Mouse (Mus musculus) left cerebral cortex, postnatal 36 days (tissue): ENCODE measurements at regions not wholly inside any gene's neighbourhood (a gene's known extent, or its start where the extent isn't known, plus 50 kb on each side); places are given as distances from the start of the nearest gene placed in this dataset.
A peak's percentile ranks its signal among the peaks of the same experiment; 100 is the strongest.

Experiments used
- DNase-seq, 2 experiments: peaks; one replicate each; pipeline ENCODE4 v3.0.0; 2021 to 2022; ENCODE audit warnings: low spot score in 2 of 2, mixed read lengths in 1 of 2
- intact Hi-C: fragments of 180-260 bp; cut with DNase I; formaldehyde crosslinking; loops from one replicate; pipeline ENCODE4 v1.15.1; 2025

- no peak for DNase-seq
- intact Hi-C loops: no loop called here
Measured at GRCm38 (mm10) chr2:72612221-72612620, 136.3 kb downstream of the Cdca7 start.

- DNase-seq: peak in 1 of 2 experiments; percentile 17
- intact Hi-C loops: no loop called here
Measured at GRCm38 (mm10) chr2:72614256-72614655, 138.3 kb downstream of the Cdca7 start.

GRCm38 (mm10) chr2:72615869-72616268 is 139.9 kb downstream of the Cdca7 start:
- intact Hi-C loops: no loop called here
- DNase-seq: no peak

- DNase-seq: no peak
- intact Hi-C loops: no loop called here
Measured at GRCm38 (mm10) chr2:72616412-72616811, 140.5 kb downstream of the Cdca7 start.

DNA sequence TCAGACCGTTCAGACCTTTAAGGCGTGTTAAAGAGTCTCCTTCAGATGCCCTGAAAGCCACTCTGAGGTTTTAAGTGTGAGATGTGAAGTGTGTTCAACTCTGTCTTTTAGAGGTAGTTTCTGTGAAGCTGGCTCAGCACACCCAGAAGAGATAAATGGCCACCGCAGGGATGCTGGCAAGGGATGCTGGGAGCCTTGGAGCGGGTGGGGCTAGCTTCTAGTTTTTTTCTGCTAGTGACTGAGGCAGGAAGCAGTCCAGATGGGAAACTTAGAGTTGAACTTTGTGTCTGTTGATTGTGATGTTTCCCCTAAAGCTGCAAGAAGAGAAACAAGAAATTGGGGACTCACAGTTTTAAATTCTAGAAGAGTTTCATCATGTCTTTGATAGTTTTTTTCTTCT is 143.5 kb downstream of the Cdca7 start:
- DNase-seq: no peak
- intact Hi-C loops: no loop called here

DNA sequence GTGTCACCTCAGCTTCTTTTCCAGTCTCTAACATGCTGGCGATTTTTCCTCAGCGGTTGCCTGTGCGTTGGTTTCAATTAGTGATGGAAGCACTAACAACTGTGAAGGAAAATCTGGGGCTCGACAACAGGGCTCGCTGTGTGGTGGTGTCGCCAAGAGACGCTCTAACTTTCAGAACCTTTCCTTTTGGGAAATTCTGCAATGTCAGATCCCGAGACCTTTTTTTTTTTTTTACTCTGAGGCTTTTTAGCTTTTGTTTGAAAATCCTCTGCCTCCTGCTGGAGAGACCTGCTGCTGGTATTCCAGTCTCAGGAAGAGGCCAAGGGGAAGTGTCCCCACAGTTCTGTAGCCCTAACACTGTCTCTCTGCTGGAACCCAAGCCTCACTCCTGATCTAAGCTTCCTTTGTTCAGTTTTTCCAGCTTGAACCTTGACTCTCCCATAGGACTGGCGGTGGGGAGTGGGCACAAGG is 144.3 kb downstream of the Cdca7 start:
- intact Hi-C loops: no loop called here
- DNase-seq: no peak

DNA sequence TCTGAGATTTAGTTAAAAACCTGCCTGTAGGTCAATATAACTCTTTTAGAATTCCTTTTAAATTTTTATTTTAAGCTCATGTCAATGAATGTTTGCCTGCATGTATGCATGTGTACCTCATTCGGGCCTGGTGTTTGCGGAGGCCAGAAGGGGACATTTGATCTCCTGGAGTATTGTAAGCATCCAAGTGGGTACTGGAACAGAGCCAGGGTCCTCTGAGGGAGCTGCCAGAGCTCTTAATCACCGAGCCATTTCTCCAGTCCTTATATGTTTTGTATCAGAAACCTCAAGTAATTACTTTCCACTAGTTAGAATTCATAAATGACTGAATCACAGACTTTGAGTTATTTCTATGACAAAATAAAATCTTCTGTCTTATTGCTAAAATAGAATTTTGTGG is 152.0 kb downstream of the Cdca7 start:
- no peak for DNase-seq
- intact Hi-C loops: no loop called here

DNA sequence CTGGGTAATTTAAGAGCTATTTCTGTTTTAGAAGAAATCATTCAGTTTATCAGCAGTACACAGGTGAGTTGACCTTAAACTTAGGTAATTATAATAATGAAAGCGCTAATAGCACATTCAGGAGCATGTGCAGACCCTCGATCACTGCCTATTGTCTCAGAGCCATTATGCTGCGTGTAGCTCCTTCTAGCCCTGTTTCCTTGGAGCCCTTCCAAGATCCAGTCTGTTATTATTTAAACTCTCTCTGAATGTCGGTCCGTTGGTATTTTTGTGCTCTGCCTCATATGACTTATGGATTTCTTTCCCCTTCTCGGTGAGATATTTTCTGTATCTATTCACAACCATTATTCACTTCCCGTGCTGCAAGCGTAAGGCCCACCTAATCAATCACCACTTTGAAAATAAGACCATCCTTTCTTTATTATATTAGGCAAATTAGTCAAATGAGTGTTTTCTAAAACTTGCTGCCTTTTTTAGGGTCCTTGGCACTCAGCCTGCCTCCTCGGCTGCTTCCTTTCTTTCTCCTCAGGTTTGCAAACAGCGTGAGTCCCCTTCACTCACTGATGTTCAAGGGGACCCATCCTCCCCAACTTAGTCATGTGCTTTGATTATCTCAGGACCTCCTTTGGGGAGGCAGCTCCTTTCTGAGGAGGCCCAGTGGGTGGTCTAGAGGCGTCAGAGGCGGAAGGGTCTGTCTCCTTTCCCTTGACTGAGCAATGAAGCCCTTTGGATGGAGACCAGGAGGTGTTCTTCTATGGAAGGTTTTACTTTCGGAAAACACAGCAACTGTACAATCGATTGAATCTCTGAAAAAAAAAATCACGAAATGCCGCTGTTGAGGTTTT is 152.9 kb downstream of the Cdca7 start:
- intact Hi-C loops: loop anchor here (1.0 kb wide), 1 partner anchor 41 kb away; no protein-coding TSS in a partner anchor

DNA sequence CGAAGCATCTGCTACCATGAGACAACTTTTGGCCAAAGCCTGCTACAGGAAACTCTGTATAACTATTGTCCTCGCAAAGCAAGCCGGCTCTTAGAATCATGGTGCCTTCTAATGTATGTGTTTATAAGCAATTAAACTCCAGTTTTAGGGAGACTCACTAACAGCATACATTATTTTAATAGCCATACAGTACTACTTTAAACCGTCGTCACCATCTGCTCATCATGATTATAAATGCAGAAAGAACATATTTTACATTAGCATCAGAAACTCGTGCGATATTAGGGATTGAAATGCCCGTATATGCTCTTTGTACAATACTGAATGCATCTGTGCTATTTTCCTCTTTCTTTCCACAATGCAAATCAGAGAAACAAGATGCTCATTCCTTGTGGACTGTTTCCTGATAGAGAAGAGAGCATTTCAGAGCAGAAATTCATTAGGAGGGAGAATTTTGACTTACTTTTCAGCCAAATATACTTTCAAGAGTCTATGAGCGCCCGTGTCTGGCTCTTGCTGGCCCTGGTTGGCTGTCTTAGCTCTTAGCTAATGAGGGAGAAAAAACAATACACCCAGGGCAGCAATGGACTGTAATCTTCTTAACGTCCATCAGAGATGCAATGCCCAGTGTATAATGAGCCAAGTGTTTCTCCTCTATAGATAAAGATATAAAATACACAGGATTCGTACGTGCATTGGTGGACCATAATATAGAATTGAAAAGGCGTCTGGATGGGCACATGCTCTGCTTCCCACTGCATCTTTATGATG is 153.9 kb downstream of the Cdca7 start:
- intact Hi-C loops: loop anchor here (1.0 kb wide), 1 partner anchor 42 kb away; no protein-coding TSS in a partner anchor

More for the DNA sequence above, 152.9 kb downstream of the Cdca7 start:
- DNase-seq: no peak

DNA sequence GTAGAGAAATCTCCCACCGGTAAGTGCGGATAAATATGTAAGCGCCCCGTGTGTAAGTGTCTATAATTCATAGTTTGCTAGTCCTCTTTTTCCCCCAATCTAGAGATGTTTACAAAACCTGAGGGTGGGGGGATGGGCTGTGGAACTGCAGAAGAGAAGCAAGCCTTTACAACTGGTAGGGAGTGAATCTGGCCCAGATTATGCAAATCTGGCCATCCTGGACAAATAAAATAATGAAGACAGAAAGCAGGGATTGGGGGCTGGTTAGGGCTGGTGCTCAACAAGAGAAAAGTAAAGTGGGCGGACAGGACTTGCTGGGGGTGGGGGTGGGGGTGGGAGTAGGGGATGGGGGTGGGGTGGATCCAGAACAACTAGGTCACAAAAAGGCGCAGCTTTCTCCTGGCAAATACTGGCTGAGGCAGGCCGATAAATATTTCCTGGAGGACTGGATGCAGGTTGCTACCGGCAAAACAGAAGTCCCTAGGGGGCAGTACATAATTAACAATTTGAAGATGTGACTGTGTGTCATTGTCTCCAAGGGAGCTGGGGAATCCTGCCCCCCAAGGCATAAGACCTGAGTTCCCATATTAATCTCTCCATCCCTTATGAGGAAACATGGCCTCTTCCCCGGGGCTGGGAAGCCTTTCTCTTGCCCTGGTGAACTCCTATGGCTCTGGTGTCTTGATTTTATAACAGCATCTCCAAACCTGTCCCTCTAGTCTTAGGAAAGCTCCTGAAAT is 162.1 kb downstream of the Cdca7 start:
- intact Hi-C loops: loop anchor here (5.0 kb wide), 1 partner anchor 639 kb away; no protein-coding TSS in a partner anchor

More for the DNA sequence above, 153.9 kb downstream of the Cdca7 start:
- no peak for DNase-seq

GRCm38 (mm10) chr2:72639022-72639421 is 163.1 kb downstream of the Cdca7 start:
- intact Hi-C loops: loop anchor here (5.0 kb wide), 1 partner anchor 638 kb away; no protein-coding TSS in a partner anchor
- DNase-seq: no peak

More for the DNA sequence above, 162.1 kb downstream of the Cdca7 start:
- no peak for DNase-seq

DNA sequence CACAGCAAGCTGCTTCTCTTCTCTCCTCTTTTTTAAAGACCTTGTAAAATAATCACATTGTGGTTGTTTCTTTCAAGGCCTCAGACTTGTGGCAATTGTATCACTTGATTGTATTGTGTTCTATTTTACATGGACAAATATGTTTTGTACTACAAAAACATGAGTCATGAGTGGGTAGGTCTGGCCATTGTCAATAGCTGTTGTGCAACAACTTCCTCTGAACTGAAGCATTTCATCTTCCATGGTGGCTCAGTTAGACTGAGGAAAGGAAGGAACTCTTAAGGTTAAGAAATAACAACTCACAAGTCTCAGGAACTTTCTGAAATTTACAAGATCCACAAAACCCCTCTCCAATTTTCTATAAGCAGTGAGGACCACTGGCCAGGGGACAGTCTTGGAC is 165.3 kb downstream of the Cdca7 start:
- intact Hi-C loops: no loop called here
- DNase-seq: no peak

DNA sequence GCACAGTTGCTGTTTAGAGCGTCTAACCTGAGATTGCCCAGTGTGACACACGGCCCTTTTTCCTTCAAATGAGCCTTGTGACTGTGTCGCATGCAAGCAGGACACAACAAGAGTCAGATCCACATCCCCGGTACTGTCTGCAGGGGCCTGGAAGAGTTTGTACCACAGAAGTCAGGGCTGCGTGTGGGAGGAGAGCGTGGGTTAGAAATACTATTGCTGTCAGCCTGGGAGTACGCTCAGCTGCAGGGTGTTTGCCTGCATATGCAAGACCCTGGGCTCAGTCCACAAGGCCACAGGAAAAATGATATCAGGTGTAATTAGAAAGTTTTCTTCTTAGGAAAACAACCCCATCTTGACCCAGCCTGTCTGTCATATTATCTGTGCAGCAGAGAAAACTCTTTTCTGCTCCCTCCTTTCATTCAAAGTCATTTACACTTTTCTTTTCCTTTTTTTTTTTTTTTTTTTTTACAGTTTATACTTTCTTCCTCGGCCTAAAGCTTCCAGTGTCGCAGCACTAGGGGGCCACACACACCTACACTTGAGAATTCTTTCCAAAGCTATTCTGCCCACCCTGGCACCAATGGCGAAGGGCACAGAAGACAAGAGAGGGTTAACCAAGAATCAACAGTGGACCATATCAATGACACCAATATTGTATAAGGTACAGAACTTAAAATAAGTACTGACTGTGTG is 168.3 kb downstream of the Cdca7 start:
- no peak for DNase-seq
- intact Hi-C loops: no loop called here

DNA sequence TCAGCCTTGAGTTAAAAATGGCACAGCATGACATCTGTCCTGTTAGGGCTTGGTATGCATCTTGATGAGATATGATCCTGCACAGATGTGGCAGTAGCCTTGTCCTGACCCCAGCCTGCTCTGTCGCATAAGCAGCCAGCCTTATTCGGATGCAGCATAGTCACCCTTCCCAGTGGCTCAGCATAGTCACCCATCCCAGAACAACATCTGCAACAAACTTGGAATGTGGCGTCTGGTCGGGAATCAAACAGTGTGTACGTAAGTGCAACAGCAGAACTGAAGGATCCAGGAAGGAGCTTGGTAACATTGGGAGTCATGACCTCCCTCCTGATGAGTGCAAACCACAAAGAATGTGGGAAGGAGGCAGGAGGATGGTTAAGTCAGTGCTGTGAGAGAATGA is 171.7 kb downstream of the Cdca7 start:
- no peak for DNase-seq
- intact Hi-C loops: no loop called here

DNA sequence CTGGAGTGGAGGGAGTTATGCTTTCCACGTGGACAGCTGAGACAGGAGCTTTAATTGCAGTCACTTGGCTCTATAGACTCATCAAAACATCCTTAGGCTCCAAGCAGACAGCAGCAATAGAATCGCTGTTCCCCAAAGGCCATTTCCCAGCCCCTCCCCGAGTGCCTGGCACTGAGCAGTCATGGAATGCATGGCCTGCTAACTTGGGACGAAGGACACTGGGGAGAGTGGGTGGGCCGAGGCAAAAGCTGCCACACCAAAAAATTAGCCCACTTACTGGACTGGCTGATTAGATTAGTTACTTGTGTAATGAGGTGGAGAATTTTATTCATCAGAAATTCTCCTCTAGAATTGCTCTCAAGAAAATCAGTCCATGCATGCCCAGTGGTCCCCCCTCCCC is 172.3 kb downstream of the Cdca7 start:
- intact Hi-C loops: no loop called here
- DNase-seq: no peak

GRCm38 (mm10) chr2:72655864-72656263 is 179.9 kb downstream of the Cdca7 start:
- no peak for DNase-seq
- intact Hi-C loops: no loop called here

DNA sequence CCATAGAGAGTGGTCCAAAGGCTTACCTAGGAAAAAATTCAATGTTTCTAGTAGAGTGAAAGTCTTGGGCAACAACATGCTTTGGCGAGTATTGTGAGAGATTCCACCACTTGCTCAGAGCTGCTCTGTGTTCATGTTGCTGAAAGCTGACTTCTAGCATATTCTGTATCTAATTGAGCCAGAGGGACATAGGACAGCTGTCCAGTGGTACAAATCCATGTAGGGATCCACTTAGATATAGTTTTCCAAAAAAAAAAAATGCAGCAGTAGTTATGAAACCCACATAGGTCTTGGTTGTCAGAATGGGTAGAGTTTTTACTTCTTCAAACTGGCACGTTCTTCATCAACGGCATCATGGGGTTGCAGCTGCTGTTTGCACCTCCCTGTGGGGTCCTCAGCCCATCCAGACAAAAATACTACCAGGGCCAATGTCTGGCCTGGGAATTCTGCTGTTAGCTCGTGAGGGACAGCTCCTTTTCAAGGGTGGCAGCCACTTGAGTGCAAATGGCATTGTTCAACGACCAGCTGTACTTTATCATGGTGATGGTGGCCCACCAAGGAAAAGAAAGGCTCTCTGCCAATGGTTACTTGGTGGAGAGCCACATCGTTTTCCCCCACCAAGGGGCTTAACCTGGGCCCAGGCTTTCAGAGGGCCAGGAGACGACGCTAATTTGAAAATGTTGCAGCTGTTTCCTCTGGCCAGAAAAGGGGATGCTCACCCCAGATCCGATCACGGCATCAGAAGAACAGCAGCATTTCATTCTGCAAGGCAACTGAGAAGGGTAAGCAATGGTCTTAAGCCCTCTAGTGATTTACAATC is 181.4 kb downstream of the Cdca7 start:
- DNase-seq: no peak
- intact Hi-C loops: no loop called here

DNA sequence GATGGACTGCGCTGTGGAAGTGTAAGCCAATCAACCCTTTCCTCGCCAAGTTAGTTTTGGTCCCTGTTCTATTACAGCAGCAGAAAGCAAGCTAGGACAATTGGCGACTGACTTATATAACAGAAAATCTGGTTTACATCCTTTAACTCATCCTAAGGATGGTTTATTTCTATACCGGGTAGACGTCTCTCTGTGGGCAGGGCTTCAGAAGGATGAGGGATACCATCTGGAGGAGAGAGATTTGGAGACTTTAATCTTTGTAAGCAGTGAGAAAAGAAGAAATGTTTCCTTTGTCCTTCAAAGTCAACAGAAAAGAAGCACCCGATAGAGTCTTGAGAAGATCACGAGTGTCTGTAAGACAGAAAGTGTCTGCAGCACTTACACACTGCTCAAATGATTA is 186.4 kb downstream of the Cdca7 start:
- intact Hi-C loops: no loop called here

More for the DNA sequence above, 186.4 kb downstream of the Cdca7 start:
- DNase-seq: no peak
